Mouse (Mus musculus) spleen, postnatal 36 days (tissue): ENCODE results near the gene A930033H14Rik.
A peak's percentile ranks its signal among the peaks of the same experiment; 100 is the strongest.

ENCODE experiments used
- DNase-seq, 2 experiments: peaks; one replicate each; pipeline ENCODE4 v3.0.0; 2022; ENCODE audit warnings: low spot score in 2 of 2, mixed read lengths in 1 of 2

A930033H14Rik gene

DNA sequence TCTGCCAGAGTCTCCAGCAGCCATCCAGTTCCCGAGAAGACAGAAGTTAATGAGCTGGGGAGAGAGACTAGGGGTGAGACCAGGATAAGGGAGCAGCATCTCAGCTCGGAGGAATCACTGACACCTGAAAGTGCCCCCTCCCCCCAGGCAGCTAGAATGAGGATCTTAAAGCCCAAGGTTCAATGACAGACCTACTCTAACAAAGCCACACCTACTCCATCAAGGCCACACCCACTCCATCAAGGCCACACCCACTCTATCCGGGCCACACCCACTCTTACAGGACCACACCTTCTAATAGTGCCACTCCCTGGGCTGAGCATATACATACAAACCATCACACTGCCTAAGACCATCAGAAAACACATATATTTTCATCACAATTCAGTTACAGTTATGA, 24.3 kb upstream of the A930033H14Rik start:
- DNase-seq: no peak

DNA sequence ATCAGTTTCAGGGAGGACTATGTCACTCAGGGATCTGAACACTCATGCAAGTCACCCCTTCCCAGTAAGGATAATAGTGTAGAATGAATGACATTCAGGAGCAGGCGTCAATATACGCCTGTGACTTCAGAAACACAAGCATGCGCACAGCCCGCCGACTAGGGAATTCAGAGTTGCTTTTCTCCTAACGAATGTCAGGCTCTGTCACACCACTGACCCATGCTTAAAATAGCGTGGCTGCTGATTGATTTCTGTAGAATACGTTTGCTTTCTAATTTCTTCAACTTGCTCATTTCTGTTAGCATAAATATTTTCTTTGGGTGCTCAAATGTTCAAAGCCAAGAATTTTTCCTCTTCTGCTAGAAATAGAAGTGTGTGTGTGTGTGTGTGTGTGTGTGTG, 13.1 kb upstream of the A930033H14Rik start:
- no peak for DNase-seq

DNA sequence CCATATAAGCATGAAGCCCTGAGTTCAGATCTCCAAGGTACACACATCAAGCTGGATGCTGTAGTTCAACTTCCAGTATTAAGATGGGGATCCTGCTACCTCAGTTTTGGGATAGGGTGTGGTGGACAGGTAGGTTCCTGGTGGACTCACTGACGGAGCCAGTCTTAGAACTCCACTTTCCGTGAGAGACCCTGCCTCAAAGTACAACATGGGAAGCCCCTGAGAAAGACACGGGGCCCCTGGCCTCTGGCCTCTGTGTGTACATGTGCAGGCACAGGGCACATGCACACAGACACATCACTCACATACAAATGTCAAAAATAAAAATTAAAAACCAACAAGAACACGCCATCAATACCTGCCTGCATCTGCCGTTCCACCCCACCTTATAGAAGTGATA, 12.6 kb upstream of the A930033H14Rik start:
- no peak for DNase-seq

DNA sequence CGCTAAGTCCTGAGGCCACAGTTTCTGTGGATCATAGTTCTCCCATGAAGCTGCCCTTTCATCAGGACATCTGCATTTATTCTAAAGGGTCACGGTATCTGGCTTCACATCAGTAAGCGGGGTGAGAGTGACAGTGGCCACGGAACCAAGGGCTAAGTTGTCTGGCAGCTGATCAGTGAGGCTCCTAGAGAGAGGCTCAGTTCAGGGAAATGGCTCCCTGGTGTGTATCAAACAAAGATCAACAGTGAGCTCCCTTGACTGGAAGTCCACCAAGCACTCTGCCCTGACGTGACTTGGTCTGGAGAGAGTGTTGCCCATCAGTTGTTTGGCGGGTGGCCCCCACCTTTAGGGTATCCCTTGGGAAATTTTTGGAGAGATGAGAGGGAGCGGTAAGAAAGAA, 11.4 kb upstream of the A930033H14Rik start:
- no peak for DNase-seq

DNA sequence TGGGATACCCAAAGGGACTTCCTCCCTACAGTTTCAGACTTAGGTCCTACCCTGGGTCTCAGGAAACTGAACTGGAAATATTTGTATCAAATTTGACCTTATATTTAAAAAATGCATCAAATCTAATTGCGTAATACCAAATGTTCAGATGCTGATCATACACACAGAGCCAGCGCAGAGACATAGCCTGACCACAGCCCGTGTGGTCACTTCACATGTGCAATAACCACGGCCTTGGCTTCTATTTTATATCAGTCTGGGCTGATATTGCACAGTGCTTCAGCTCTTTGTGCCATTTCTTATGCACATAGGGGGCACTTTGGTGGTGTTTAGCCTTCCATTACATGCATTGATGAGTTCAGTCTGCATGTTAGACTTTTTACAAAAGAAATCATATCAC, 10.3 kb upstream of the A930033H14Rik start:
- DNase-seq: no peak

DNA sequence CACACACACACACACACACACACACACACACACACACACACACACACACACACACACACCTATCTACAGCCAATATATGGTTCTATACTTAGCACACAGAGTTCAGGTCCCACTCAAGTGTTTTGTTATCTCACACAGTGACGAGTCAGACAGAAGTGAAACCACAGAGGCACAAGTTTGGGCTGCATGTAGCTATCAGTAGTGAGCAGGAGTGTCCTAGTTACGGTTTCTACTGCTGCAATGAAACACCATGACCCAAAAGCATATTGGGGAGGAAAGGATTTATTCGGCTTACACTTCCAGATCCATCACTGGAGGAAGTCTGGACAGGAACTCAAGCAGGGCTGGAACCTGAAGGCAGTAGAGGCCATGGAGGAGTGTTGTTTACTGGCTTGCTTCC, 9.1 kb upstream of the A930033H14Rik start:
- DNase-seq: peak; percentile 64 to 67

DNA sequence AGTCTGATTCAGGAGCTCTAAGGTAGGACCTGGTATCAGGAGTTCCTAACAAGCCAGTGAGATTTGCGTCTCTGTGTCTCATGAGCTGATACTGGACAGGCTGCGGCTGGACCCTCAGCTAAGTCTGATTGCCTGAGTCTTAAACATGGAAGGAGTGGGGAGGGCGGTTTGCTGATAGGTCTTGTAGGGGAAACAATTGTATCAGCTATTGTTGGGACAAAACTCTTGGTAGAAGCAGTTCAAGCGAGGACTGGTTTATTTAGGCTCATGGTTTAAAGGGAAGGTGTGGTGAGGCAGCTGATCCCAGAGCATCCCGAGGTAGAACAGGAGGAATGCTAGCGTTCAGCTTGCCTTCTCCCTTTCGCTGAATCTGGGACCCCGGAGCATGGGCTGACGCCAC, 8.2 kb upstream of the A930033H14Rik start:
- no peak for DNase-seq

DNA sequence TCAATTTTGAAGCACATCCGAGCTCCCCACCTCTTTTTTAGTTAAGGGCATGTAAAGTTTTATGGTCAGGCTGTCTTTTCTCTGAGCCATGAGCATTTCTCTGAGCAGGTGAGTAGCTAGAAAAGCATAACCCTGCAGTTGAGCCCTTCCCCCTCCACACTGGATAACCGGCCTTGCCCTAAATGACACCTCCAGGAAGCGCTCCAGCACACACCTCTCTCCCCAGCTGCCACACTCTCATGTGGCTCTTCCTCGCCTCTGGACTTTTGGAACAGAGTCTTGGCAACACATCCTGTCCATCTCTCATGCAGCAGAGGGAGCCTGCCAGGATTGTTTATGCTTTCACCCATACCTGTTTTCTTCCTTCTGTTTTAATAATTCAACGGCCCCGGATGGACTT, 7.4 kb upstream of the A930033H14Rik start:
- no peak for DNase-seq

DNA sequence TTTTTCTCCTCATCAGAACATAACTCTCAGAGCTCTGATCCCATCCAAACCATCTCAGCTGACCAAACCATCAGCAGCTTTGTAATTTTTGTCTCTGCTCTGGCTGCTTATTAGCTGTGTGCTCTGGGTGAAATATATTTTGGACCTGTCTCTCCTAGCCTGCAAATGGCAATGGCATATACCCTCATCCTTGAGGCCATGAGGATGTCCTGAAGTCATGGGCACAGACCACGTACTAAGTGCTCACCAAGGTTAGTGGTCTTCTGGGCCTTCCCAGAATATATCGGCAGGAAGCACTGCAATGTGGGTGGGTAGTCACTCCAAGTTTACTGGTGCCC, 6.4 kb upstream of the A930033H14Rik start:
- no peak for DNase-seq

DNA sequence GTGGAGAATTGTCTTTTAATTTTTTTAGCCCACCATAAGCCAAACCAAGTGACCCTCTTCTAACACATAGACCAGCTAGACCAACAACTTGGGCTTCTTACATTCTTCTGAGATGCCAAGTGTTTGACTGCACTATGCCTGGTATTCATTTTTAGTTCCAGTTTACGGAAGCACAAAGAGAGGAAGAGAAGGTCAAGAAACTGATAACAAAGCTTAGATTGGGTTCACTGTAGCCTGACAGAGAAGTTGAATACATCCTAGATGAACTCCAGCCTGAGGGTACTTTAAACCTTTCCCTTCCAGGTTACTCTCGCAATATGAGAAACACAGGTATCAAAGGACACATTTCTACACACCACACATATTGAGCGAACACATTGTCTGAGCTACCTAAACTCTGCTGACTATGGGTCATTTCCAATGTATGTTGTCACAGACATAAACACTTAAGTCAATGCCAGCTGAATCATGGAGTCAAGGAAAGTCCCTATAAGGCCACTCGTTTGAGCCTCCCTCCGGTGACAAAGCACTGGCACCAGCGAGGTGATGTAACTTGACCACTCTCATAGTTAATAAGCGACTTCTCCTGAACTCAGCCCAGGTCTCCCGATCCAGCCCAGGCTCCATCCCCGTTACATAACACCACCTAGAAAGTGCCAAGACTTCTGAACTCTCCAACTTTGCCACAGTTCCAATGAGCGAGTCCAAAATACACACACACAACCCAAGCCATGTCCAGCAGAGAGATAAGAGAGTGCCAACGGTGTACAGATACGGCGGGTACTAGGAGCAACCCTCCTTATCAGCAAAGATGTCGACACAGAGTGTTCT, 5.8 kb upstream of the A930033H14Rik start:
- no peak for DNase-seq

DNA sequence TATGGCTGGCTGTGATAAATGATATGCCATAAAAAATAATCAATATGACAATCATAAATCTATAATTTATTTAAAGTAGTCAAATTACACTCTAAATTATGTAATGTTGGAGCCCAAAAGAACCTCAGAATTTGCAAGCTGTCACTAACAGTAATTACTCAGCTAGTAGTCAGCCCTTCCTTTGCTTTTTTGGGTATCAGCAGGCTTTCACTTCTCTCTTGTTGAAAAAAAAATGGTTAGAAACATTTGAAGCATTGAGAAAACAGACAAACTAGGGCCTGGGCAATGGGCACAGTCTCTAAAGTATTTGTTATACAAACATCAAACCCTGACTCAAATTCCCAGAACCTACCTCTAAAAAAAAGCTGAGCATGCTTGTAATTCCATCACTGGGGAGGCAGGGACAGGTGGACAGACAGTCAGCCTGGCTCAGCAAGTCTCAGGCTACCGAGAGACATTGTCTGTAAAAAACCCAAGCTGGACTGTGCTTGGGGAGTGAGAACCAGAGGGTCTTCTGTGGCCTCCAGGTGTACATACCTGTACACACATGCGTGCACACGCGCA, 4.3 kb upstream of the A930033H14Rik start:
- peak in 1 of 2 experiments; percentile 35 for DNase-seq

DNA sequence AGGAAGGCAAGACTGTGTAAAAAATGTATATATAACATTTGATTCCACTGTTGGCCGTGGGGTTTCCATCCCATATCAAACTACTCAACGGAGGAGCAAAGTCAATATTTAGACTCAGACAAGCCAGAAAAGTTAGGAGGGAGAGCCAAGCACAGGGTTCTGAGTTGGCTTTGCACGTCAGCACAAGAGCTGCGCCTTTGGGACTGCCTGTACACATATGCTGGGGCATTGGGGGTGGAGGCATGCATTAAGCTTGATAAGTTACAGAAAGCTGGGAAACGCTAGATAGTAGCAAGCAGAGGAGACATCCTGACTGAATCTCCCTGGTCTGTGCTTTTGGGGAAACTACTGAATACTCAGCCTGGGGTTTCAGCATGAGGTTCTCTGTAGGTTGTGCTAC, 1.1 kb upstream of the A930033H14Rik start:
- no peak for DNase-seq

DNA sequence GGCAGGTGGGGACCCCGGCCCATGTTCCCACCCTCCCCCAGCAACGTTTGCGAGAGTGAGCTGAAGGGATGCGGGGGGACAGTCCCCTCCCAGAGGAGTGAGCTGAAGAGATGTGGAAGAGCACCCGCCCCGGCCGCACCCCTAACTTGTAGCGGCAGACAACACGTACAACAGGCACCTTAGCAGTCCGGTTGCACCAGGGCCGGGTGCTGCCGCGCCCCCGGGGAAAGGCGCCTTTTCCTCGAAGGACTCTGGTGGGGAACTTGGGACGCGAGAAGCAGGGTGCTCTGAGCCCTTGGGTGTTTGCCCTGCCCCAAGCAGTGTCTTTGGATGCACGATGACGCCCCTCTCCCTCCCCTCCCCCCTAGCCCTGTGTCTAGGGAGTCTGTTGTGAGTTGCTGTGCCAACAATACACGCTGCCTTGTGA, 566 bp upstream of the A930033H14Rik start:
- DNase-seq: peak in 1 of 2 experiments; percentile 25

DNA sequence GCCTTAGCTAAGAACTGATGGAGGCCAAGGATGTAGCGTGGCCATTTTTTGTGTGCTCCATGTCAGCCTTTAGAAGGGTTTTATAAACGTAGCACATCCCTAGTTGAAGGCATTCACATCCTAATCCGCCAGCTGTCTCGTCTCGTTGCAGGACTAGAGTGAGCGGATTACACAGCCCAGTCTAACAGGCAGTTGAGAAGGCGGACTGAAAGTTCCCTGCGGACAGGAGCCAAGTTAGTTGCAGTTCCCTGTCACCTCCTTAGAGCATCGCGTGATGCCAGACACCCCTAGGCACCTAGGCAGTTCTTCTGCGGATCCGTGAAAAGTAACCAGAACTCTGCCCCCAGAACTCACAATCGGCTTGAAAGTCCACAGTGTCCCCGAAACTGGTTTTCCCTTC, 922 bp downstream of the A930033H14Rik start:
- peak in 1 of 2 experiments; percentile 28 for DNase-seq

DNA sequence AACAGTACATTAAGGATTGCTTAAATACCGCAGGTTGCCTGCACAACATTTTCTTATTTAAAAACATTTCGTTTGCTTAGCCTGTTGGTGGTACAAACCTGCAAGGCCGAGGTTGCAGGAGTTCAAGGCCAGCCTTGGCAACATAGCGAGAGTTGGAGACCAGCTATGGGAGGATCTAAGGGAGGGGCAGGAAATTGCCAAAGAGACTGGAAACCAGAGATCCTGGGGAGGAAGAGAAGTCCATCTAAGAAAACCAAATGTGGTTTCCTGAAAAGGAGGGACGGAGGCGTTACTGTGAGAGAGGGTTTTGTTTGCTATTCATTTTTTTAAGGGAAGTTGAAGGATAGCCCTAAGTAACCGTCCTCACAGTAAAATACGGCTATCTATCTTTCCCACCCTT, 1.3 kb downstream of the A930033H14Rik start:
- peak; percentile 15 to 36 for DNase-seq

DNA sequence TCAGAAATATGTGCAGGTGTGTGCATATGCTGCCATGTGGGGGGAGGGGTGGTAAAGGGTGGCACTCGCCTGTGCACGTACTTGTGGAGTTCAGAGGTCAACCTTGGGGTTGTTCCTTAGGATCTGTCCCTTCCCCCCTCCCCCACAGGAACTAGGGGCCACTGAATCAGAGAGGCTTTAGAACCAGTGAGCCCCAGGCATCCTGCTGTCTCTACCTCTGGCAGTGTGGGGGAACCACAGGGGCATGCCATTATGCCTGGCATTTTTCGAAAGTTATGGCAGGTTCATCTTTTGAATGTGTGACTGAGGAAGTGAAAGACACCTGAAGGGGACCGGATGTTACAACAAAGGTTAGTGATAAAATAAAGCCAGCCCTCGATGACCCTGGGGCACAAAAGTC, 2.2 kb downstream of the A930033H14Rik start:
- DNase-seq: peak; percentile 30 to 40

DNA sequence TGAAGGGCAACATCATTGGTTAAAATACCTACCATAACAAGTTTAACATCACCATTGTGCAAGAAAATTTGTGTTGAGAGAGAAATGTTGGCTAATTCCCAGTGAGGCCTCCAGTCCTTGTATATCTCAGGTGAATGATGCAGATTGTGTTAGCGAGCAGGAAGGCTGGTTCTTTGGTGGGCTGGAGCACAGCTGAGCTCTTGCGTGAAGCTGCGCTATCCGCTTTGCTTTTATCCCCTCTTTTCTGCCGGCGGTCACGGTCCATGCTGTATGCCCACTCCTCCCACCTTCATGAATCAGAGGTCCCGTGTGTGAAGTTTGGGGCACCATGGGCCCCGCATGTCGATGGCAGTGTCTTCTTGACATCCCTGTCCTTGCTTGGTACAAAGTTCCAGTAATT, 2.9 kb downstream of the A930033H14Rik start:
- DNase-seq: no peak

DNA sequence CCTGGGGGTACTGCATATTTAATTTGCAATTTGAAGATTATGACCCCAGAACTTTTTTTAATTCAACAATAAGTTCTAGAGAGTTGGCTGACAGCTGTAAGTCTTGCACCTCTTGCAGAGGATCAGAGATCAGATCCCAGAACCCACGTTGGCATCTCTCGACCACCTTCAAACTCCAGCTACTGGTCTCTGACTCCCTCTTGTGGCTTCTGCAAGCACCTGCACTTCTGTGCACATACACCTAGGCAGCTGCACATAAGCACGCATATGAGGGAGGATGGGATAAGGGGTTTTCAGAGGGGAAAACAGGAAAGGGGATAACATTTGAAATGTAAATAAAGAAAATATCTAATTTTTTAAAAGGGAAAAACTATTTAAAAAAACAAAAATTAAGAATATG, 4.2 kb downstream of the A930033H14Rik start:
- no peak for DNase-seq

DNA sequence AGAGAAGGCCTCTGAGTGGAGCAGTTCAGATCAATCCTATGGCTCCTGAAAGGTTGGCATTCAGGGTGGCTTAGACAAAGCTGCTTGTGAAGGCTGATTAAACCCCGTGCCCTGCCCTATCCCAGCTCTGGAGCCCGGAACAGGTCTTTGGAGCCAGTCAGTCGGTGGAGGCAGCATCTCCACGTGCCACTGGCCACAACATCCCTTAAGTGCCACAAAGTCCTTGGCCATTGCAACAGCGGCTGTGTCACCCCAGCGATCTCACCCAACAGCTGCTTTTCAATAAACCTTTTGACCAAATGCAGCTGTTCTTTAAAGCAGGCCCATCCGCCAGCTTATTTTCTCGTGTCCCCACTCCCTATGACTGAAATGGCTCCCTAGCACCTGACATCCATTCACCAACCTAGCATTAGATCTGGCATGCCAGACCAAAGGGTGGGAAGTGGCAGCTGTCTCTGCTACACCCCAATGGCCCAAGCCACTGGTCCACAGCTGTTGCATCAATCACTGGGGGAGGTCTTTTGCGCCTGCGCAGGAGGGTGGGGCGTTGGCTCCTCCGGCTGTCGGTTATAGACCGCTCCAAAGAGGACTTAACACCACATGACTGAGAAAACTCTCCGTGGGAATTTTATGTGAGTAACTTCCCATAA, 4.8 kb downstream of the A930033H14Rik start:
- DNase-seq: no peak

DNA sequence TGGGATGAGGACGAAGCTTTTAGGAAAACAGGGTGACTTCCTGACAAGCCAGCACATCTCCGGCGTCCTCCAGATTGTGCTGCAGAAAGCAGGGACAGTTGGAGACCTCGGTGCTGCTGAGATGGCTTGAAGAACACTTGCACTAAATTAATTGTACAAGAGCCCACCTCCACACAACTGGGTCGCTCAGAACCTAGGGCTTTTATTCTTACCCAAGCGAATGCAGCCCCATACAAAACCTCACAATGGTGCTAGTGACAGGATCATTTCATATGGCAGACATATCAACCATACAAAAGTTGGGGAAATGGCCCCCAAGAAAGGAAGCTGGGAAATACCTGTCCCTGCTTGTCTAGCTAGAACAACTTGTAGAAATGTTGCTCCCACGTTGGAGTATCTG, 5.4 kb downstream of the A930033H14Rik start:
- no peak for DNase-seq

DNA sequence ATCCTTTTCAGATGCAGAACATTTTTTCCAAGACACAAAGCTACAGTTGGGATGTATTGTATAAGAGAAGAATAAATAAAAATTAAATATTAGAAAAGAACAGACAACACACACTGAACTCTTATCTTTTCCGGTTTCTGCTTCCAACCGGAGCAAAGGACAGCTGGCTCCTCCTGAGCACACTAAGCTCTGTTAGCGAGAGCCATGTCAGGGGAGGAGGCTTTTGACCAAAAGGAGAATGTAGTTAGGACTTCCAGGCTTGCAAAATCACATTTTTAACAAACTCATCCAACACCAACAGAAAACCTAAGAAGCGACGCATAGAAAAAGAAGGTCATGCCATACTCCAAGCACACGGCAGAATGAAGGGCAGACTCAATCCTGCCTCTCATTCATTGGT, 6.8 kb downstream of the A930033H14Rik start:
- DNase-seq: no peak

DNA sequence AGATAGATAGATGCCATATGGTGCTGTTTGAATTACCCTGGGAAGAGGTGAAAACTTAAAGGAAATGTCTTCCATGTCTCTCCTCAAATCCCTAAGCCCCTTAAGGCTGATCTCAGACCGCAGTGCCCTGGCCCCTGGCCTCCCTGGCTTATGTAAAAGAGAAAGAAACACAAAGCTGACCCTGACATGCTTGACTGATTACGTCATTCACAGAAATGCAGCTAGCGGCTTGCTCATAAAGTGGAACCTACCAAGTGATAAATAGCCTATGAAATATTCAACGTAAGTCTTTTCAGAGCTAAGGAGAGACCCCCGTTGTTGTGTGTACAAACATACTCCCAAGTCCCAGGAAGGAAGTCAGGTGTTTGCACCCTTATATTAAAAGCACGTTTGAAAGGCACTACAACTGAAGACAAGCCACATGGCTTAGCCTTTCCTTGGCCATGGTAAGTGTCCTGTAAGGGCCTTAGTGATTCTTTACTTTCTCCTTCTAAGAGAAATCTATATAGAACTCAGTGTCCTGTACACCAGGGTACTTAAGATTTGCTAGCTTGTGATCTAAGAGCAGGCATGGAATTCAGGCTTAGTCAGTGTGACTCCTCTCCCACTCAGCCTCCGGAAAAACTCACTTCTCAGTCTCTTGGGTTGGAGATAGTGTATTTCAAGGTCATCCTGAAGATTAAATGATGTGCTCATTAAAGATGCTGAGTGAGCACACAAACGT, 8.1 kb downstream of the A930033H14Rik start:
- no peak for DNase-seq
